12 mouse cellular contexts compared by ENCODE assay signal in the genomic region with DNA sequence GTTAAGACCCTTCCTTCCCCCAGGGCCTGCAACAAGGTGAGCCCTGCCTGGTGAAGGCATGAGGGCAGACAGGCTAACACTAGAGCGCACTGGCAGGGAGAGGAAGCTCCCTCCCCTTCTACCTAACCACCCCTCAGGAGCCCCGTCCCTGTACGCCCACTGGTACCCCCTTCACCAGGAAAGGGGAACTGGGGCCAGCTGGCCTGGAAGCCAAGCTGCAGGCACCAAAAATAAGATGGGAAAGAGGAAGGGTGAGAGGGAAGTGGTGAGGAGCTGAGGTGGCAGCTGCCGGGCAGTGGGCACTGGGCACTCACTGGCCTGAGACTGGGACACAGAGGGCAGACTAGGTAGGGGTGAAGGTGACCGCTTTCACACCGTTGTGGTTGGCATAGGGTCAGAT. TPM values are rescaled to one million over a fixed set of nuclear protein-coding genes. Genes with fewer than 3 reads are reported as not detected.
DNase-seq lines count a peak whose midpoint lies in the region; ATAC-seq and TF ChIP-seq lines count a peak whose summit lies in the region.
"Had no signal": no experiment of that assay in that cellular context is flagged by ENCODE, and none has a peak within 500 bp of the region (broad histone marks: within the 10 kb centered on the region; RNA-seq: fewer than 3 reads in every experiment).

No protein-coding gene starts in this region.

- H3K27ac ChIP-seq in thymus, adult 2 months (ENCODE audit: control insufficient read depth, insufficient read depth, low read length): no peak overlapping the region
- H3K27ac ChIP-seq in lung, postnatal 0 days (ENCODE audit: low read length): no peak overlapping the region
- H3K27ac ChIP-seq in stomach, postnatal 0 days (replicated peaks): no peak overlapping the region
- H3K27ac ChIP-seq: embryonic facial prominence, embryonic 15.5 days; hindbrain, embryonic 12.5 days; kidney, postnatal 0 days had no signal

- WGBS in thymus, adult 2 months: 47% methylated on average over 6 of the region's 6 CpGs
- WGBS in lung, postnatal 0 days: 80% methylated on average over 6 of the region's 6 CpGs
- 82% methylated on average over 6 of the region's 6 CpGs for WGBS in stomach, postnatal 0 days

- no peak for TF ChIP-seq EP300 in lung, postnatal 0 days (IDR thresholded peaks at IDR 0.05)
- no peak for TF ChIP-seq EP300 in stomach, postnatal 0 days (optimal IDR thresholded peaks at IDR 0.05)

- no peak overlapping the region for H3K9ac ChIP-seq in lung, postnatal 0 days (replicated peaks; ENCODE audit: low read depth)
- H3K9ac ChIP-seq in stomach, postnatal 0 days (ENCODE audit: low read length): no peak overlapping the region
- H3K9ac ChIP-seq: embryonic facial prominence, embryonic 15.5 days; hindbrain, embryonic 12.5 days had no signal

- no peak for TF ChIP-seq CTCF in thymus, adult 2 months (IDR thresholded peaks at IDR 0.05; ENCODE audit: borderline replicate concordance, control insufficient read depth, extremely low read depth, insufficient read depth, low read length, poor library complexity)
- no peak for TF ChIP-seq CTCF in lung, postnatal 0 days (IDR thresholded peaks at IDR 0.05)
- no peak for TF ChIP-seq CTCF in stomach, postnatal 0 days (IDR thresholded peaks at IDR 0.05; ENCODE audit: low read depth)

- ATAC-seq in lung, postnatal 0 days: peak; percentile 18
- 0 out of 2 replicates have a peak, but pooled peaks have one; percentile 1 for ATAC-seq in stomach, postnatal 0 days (ENCODE audit: low FRiP score, low TSS enrichment)

- intact Hi-C loops in heart, postnatal 36 days (cut with DNase I): no loop called here

- peaks cover 77% of the 10 kb centered on the region for H3K4me1 ChIP-seq in thymus, adult 2 months (replicated peaks; ENCODE audit: control insufficient read depth, insufficient read depth, low read length)
- H3K4me1 ChIP-seq in lung, postnatal 0 days (ENCODE audit: insufficient read depth, low read depth, low read length): no peaks in the 10 kb centered on the region
- H3K4me1 ChIP-seq in stomach, postnatal 0 days (replicated peaks; ENCODE audit: control insufficient read depth, insufficient read depth): no peaks in the 10 kb centered on the region
- H3K4me1 ChIP-seq: embryonic facial prominence, embryonic 15.5 days; hindbrain, embryonic 12.5 days had no signal

- H3K27me3 ChIP-seq in thymus, adult 2 months (ENCODE audit: control insufficient read depth, insufficient read depth, low read length): no peaks in the 10 kb centered on the region
- no peaks in the 10 kb centered on the region for H3K27me3 ChIP-seq in lung, postnatal 0 days (replicated peaks; ENCODE audit: insufficient read depth, low read length)
- no peaks in the 10 kb centered on the region for H3K27me3 ChIP-seq in stomach, postnatal 0 days (ENCODE audit: control insufficient read depth, insufficient read depth, low read length)
- H3K27me3 ChIP-seq: embryonic facial prominence, embryonic 15.5 days; hindbrain, embryonic 12.5 days had no signal

- TF ChIP-seq POLR2A in thymus, adult 2 months (IDR thresholded peaks at IDR 0.05; ENCODE audit: control insufficient read depth, extremely low read depth, insufficient read depth, low read length, poor library complexity): no peak

- 0 out of 2 replicates have a peak overlapping the region, but pooled peaks have one; percentile 3 for H3K4me3 ChIP-seq in thymus, adult 2 months (ENCODE audit: control insufficient read depth, insufficient read depth, low read length)
- H3K4me3 ChIP-seq in lung, postnatal 0 days (ENCODE audit: low read depth, low read length): no peak overlapping the region
- H3K4me3 ChIP-seq in stomach, postnatal 0 days (ENCODE audit: low read depth, low read length): no peak overlapping the region
- H3K4me3 ChIP-seq: embryonic facial prominence, embryonic 15.5 days; hindbrain, embryonic 12.5 days had no signal

- peak; percentile 49 for DNase-seq in heart, adult 8-10 months (ENCODE audit: low spot score)
- DNase-seq in heart, postnatal 36 days: no peak
- no peak for DNase-seq in thymus, adult 2 months
- DNase-seq in thymus, postnatal 14 days: no peak
- peak; percentile 32 for DNase-seq in lung, postnatal 0 days (ENCODE audit: low spot score)
- DNase-seq in stomach, postnatal 0 days (ENCODE audit: low spot score): no peak
- no peak for DNase-seq in testis, postnatal 14 days (ENCODE audit: low spot score)
- no peak for DNase-seq in adrenal gland, postnatal 36 days
- DNase-seq: cerebellum, postnatal 14 days had no signal

- 0 out of 2 replicates have a peak, but pooled peaks cover 3% of the 10 kb centered on the region for H3K36me3 ChIP-seq in thymus, adult 2 months (ENCODE audit: control insufficient read depth, insufficient read depth, low read length)
- no peaks in the 10 kb centered on the region for H3K36me3 ChIP-seq in lung, postnatal 0 days (ENCODE audit: insufficient read depth, low read length)
- H3K36me3 ChIP-seq in stomach, postnatal 0 days (ENCODE audit: control insufficient read depth, insufficient read depth, low read length): no peaks in the 10 kb centered on the region
- H3K36me3 ChIP-seq: embryonic facial prominence, embryonic 15.5 days; hindbrain, embryonic 12.5 days had no signal

- H3K9me3 ChIP-seq in lung, postnatal 0 days (ENCODE audit: low read length): no peaks in the 10 kb centered on the region
- H3K9me3 ChIP-seq in stomach, postnatal 0 days (ENCODE audit: control insufficient read depth, low read length): no peaks in the 10 kb centered on the region
- H3K9me3 ChIP-seq: embryonic facial prominence, embryonic 15.5 days; hindbrain, embryonic 12.5 days had no signal

- H3K4me2 ChIP-seq in lung, postnatal 0 days (replicated peaks; ENCODE audit: low read depth, low read length): no peak overlapping the region
- no peak overlapping the region for H3K4me2 ChIP-seq in stomach, postnatal 0 days (replicated peaks; ENCODE audit: low read depth)
- H3K4me2 ChIP-seq: embryonic facial prominence, embryonic 15.5 days; hindbrain, embryonic 12.5 days had no signal

RNA-seq across cellular contexts. Expression of a gene that starts 2.3 kb away (rescaled TPM):
- total RNA-seq in heart, adult 8-10 months (2022): 1 to 10 TPM; 4.2 to 8.7 (median 5.3) TPM
- total RNA-seq in heart, postnatal 36 days (2021): 1 to 10 TPM; 5.3 to 7.7 TPM
- polyA plus RNA-seq in thymus, adult 2 months (2012; rRNA removed): 81.1 and 83.6 TPM in 2 replicates
- 14.5 and 16.1 TPM in 2 replicates for polyA plus RNA-seq in lung, postnatal 0 days (2015; fragmentation: Nextera tagmentation; extraction: Ambion mirVana)
- polyA plus RNA-seq in stomach, postnatal 0 days (2015; fragmentation: Nextera tagmentation; extraction: Ambion mirVana): 5.2 and 5.8 TPM in 2 replicates
- 10 to 100 TPM in 1 of 2 experiments, 1 to 10 TPM in 1; 6.8 to 10.2 TPM for total RNA-seq in adrenal gland, postnatal 36 days (2021)

RNA-seq across cellular contexts. Expression of a gene that starts 26.5 kb away (rescaled TPM):
- total RNA-seq in heart, adult 8-10 months (2022): 1 to 10 TPM; 1.2 to 7.6 (median 2.7) TPM
- total RNA-seq in heart, postnatal 36 days (2021): 1 to 10 TPM; 2.7 to 7.4 TPM
- 1,833 and 1,914 TPM in 2 replicates for polyA plus RNA-seq in thymus, adult 2 months (2012; rRNA removed)
- 29.7 and 32.1 TPM in 2 replicates for polyA plus RNA-seq in lung, postnatal 0 days (2015; fragmentation: Nextera tagmentation; extraction: Ambion mirVana)
- 6.4 and 8.0 TPM in 2 replicates for polyA plus RNA-seq in stomach, postnatal 0 days (2015; fragmentation: Nextera tagmentation; extraction: Ambion mirVana)
- total RNA-seq in adrenal gland, postnatal 36 days (2021): 1 to 10 TPM; 3.3 to 3.7 TPM

RNA-seq across cellular contexts. Expression of a gene that starts 54.6 kb away (rescaled TPM):
- total RNA-seq in heart, adult 8-10 months (2022): not detected
- total RNA-seq in heart, postnatal 36 days (2021): not detected
- 1.6 and 2.2 TPM in 2 replicates for polyA plus RNA-seq in thymus, adult 2 months (2012; rRNA removed)
- polyA plus RNA-seq in lung, postnatal 0 days (2015; fragmentation: Nextera tagmentation; extraction: Ambion mirVana): 0.06 and 0.10 TPM in 2 replicates
- polyA plus RNA-seq in stomach, postnatal 0 days (2015; fragmentation: Nextera tagmentation; extraction: Ambion mirVana): 0.02 and 0.08 TPM in 2 replicates
- total RNA-seq in adrenal gland, postnatal 36 days (2021): under 1 TPM; 0.30 to 0.70 TPM
- polyA plus RNA-seq: embryonic facial prominence, embryonic 15.5 days had no signal

Comparison
In these comparisons a context has a peak if more than half of its experiments do, and no peak if none do; other contexts are left out.
1. DNase-seq: peak in heart, adult 8-10 months (single experiment) and lung, postnatal 0 days (single experiment); none in heart, postnatal 36 days (0 of 2), thymus, adult 2 months (single experiment), thymus, postnatal 14 days (single experiment), stomach, postnatal 0 days (single experiment), testis, postnatal 14 days (single experiment) and adrenal gland, postnatal 36 days (0 of 2).